Mouse (Mus musculus) hindbrain, embryonic 12.5 days (tissue): ENCODE measurements at regions not wholly inside any gene's neighbourhood (a gene's known extent, or its start where the extent isn't known, plus 50 kb on each side); places are given as distances from the start of the nearest gene placed in this dataset.

ENCODE experiments used
- ATAC-seq: fragments of 200-750 bp; cut with Nextera tagmentation; 2 replicates; pipeline ENCODE4 v1.8.0; 2017; ENCODE audit warnings: moderate TSS enrichment; ENCODE audit not compliant: low FRiP score
- H3K27ac ChIP-seq: fragments of 300-500 bp; sonication (generic); 2 replicates; pipeline ENCODE4 v1.5.1; 2016; ENCODE audit warnings: mild to moderate bottlenecking
- H3K27me3 ChIP-seq: fragments of 300-500 bp; sonication (generic); 2 replicates; pipeline ENCODE4 v1.6.1; 2016; ENCODE audit warnings: mild to moderate bottlenecking
- H3K36me3 ChIP-seq: fragments of 300-500 bp; sonication (generic); 2 replicates; pipeline ENCODE4 v1.6.1; 2016; ENCODE audit warnings: mild to moderate bottlenecking
- H3K4me1 ChIP-seq: fragments of 300-500 bp; sonication (generic); 2 replicates; pipeline ENCODE4 v1.6.1; 2016
- H3K4me2 ChIP-seq: fragments of 300-500 bp; sonication (generic); replicated peaks from 2 replicates; pipeline ENCODE4 v1.6.1; 2016; ENCODE audit warnings: mild to moderate bottlenecking
- H3K4me3 ChIP-seq: fragments of 300-500 bp; sonication (generic); 2 replicates; pipeline ENCODE4 v1.5.1; 2016; ENCODE audit warnings: mild to moderate bottlenecking
- H3K9ac ChIP-seq: fragments of 300-500 bp; sonication (generic); 2 replicates; pipeline ENCODE4 v1.6.1; 2016; ENCODE audit warnings: mild to moderate bottlenecking, moderate library complexity
- H3K9me3 ChIP-seq: fragments of 300-500 bp; sonication (generic); replicated peaks from 2 replicates; pipeline ENCODE4 v1.6.1; 2016; ENCODE audit warnings: mild to moderate bottlenecking
- WGBS: fragments of 180-500 bp; shearing (Covaris S2); methylation state at CpG from one replicate; pipeline ENCODE4 v1.1.7; 2016; 5-methylcytosine and 5-hydroxymethylcytosine counted together

DNA sequence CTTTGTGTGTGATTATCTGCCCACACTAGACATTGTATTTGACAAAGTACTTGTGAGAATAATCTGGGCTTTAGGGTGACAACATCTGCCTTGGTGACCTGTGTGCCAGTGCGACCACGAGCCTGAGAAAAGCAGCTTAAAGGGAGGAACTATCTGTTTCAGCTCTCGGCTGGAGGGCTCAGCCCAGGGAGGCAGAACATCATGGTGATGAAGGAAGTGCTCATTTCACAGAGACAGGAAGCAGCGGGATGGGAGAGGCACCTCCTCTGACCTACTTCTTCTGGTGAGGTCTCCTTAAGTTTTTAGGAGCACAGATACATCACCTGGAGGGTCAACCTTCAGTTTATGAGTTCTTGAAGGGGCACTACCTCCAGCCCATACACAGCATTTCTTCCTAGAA, 89.8 kb downstream of the Kif26a start:
- no peak overlapping the region for H3K9ac ChIP-seq
- H3K27me3 ChIP-seq, result peaks cover 19% of the 10 kb centered on the region
- no peak overlapping the region for H3K4me2 ChIP-seq
- no peaks in the 10 kb centered on the region for H3K36me3 ChIP-seq
- no peak for ATAC-seq
- no peak overlapping the region for H3K4me3 ChIP-seq
- H3K9me3 ChIP-seq, result no peaks in the 10 kb centered on the region
- no peak overlapping the region for H3K27ac ChIP-seq
- peaks cover 39% of the 10 kb centered on the region for H3K4me1 ChIP-seq
- WGBS, result 73% methylated on average over 4 of the region's 4 CpGs

DNA sequence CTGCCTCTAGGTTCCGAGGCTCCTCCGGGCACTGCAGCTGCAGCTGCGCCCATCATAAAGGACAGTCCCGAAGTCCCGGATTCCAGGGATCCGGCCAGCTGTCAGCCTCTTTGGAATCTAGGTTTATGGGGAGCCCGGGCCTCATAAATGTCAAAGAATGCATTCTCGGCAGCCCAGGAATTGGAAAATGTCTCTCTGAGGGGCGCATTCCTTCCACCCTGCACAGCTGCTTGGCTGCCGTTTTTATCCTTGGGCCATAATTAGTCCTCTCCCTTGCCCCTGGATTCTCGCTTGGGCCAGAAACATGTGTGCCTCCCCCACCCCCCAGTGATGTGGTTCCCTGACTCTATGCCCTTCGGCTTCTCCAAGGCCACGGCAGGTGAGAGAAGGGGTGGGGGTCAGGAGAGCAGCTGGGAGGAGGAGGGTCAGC, 91.1 kb downstream of the Kif26a start:
- H3K4me2 ChIP-seq, result no peak overlapping the region
- H3K4me1 ChIP-seq, result peaks cover 51% of the 10 kb centered on the region
- H3K9ac ChIP-seq, result no peak overlapping the region
- peaks cover 19% of the 10 kb centered on the region for H3K27me3 ChIP-seq
- no peak for ATAC-seq
- 48% methylated on average over 13 of the region's 13 CpGs for WGBS
- no peaks in the 10 kb centered on the region for H3K36me3 ChIP-seq
- no peaks in the 10 kb centered on the region for H3K9me3 ChIP-seq
- no peak overlapping the region for H3K4me3 ChIP-seq
- no peak overlapping the region for H3K27ac ChIP-seq

DNA sequence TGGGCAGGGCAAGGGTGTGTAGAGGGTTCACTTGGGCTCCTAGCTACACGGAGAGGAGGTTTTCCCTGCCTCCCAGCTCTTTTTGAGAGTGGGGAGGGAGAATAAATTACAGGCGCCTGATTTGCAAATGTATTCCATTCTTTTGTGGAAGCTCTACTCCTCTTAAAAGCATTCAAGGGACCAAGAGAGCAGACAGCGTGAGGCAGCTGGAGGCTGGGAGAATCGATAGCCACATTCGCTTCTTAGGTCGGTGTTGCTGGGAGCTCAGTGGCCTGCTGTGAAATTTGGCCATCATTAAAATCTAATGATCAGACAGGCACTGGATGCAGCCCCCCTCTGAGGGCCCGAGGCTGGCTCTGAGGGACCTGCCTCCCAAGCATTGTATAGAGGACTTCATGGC, 92.8 kb downstream of the Kif26a start:
- H3K27me3 ChIP-seq, result peaks cover 21% of the 10 kb centered on the region
- no peak overlapping the region; the same call in 1 of the 2 replicates for H3K9ac ChIP-seq
- H3K27ac ChIP-seq, result peak overlapping the region; percentile 24
- peaks cover 57% of the 10 kb centered on the region for H3K4me1 ChIP-seq
- no peaks in the 10 kb centered on the region for H3K9me3 ChIP-seq
- H3K4me3 ChIP-seq, result no peak overlapping the region
- 8% methylated on average over 7 of the region's 7 CpGs for WGBS
- no peaks in the 10 kb centered on the region for H3K36me3 ChIP-seq
- ATAC-seq, result peak; percentile 14
- no peak overlapping the region for H3K4me2 ChIP-seq

DNA sequence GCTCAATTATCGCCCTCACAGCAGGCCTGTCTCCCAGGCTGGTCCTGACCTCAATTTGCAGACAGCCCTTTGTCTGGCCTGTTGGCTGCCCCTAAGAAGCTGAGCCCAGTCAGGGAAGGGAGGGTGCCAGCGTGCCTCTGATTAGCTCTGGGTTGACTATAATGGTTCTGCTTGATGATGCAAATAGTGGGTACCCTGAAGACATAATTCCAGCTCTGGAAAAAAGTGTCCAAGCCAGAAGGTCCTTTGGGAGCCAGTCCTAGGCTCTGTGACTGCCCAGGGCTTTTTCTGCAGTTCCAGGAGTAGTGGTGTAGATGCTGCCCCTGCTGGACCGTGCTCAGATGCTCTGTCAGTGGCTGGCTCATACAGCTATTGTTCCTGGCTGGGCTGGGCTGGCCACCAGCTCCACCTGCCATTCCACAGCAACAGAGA, 95.7 kb downstream of the Kif26a start:
- H3K9ac ChIP-seq, result no peak overlapping the region

DNA sequence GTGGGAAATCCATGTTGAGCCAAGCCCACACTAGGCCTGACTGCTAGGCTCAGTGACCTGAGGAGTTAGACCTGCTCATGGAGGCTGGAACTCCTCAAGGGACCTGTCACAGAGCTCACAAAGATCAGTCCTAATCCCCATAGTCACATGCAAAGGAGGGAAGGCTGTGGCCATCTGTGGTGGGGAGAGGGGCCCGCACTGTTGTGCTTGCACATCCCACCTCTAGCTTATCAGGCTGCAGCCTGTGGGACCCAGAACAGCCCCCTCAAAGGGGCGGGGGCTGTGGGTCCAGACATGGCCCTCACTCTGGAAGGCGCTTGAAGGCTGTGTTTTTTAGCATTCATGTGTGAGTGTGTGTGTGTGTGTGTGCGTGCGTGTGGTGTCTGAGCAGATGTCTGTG, 97.2 kb downstream of the Kif26a start:
- peaks cover 45% of the 10 kb centered on the region for H3K4me1 ChIP-seq
- H3K27ac ChIP-seq, result no peak overlapping the region
- H3K27me3 ChIP-seq, result peaks cover 20% of the 10 kb centered on the region
- H3K36me3 ChIP-seq, result no peaks in the 10 kb centered on the region
- ATAC-seq, result no peak
- no peak overlapping the region for H3K9ac ChIP-seq
- WGBS, result 71% methylated on average over 5 of the region's 5 CpGs
- no peak overlapping the region for H3K4me2 ChIP-seq
- no peak overlapping the region for H3K4me3 ChIP-seq
- H3K9me3 ChIP-seq, result no peaks in the 10 kb centered on the region

More for the DNA sequence above, 95.7 kb downstream of the Kif26a start:
- peaks cover 57% of the 10 kb centered on the region for H3K4me1 ChIP-seq
- WGBS, result 8% methylated on average over 3 of the region's 3 CpGs
- H3K4me3 ChIP-seq, result no peak overlapping the region
- no peak overlapping the region for H3K4me2 ChIP-seq
- H3K36me3 ChIP-seq, result no peaks in the 10 kb centered on the region
- ATAC-seq, result peak; percentile 36
- H3K27me3 ChIP-seq, result peaks cover 18% of the 10 kb centered on the region
- H3K9me3 ChIP-seq, result no peaks in the 10 kb centered on the region
- peak overlapping the region; percentile 58 for H3K27ac ChIP-seq

DNA sequence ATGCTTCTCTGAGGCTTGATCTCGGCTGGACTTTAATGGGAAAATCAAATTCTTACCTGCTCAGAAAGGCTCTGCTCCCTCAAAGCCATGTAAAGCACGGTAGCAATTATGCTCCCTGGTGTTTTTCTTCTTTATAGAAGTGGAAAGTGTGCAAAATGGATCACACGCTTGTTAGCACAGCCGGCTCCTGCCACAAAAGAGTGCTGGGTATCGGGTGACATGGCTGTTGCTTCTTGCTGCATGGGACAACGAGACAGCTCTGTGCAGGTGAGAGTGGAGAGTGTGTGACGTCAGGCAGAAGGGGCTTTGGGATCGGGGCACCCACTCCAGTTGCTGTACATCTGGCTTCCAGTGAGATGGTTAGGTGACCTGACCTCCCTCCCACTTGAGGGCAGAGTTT, 104.9 kb downstream of the Kif26a start:
- Histone ChIP-seq H3K27me3 (peaks cover 44% of the 10 kb centered on the region), H3K4me2 (no peak overlapping the region), H3K9me3 (0 out of 2 replicates have a peak, but pooled peaks cover 9% of the 10 kb centered on the region), H3K4me1 (peaks cover 18% of the 10 kb centered on the region), H3K27ac (no peak overlapping the region), H3K4me3 (no peak overlapping the region), H3K36me3 (no peaks in the 10 kb centered on the region), H3K9ac (no peak overlapping the region)
- no peak for ATAC-seq
- WGBS, result 32% methylated on average over 8 of the region's 8 CpGs

DNA sequence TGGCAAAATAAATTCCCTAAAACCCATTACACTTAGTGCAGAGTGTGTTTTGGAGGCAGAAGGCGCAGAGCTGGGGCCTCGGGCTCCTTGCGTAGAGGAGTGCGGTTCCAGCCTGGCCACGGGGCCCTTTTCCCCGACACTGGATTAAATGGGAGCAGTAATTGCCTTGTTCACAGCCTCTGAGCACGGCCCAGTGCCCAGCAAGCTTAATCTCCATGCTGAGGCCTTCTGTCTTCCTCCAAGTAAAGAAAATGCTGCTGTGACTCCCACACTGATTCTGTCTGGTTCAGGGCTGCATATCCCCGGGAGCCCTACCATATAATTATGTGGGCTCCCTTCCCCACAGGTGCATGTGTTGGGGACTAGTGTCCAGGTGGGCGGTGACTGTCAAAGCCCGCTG, 107.5 kb downstream of the Kif26a start:
- H3K9ac ChIP-seq, result no peak overlapping the region
- H3K9me3 ChIP-seq, result 0 out of 2 replicates have a peak, but pooled peaks cover 9% of the 10 kb centered on the region
- peaks cover 41% of the 10 kb centered on the region for H3K27me3 ChIP-seq
- H3K36me3 ChIP-seq, result no peaks in the 10 kb centered on the region
- H3K4me3 ChIP-seq, result no peak overlapping the region
- ATAC-seq, result no peak
- no peak overlapping the region for H3K27ac ChIP-seq
- peaks cover 16% of the 10 kb centered on the region for H3K4me1 ChIP-seq
- 69% methylated on average over 10 of the region's 10 CpGs for WGBS
- no peak overlapping the region for H3K4me2 ChIP-seq

DNA sequence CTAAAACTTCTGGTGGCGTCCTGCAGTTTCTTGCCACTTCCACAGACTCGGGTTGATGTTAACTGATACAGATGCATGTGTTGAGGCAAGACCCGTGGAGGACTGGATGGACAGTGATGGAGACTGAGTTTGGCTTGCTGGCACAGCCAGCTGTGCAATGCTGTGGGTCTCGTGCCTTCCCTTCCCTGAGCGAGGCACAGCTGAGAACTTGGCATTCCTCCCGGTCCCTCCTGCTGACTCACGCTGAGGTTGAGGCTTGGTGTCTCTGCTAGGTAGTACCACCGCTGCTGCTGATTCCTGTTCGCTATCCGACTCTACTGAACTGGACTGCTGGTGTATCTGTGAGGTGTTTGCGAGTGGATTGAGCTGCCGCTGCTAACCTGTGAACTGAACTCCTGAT, 109.2 kb downstream of the Kif26a start:
- peaks cover 11% of the 10 kb centered on the region for H3K4me1 ChIP-seq
- H3K36me3 ChIP-seq, result no peaks in the 10 kb centered on the region
- H3K9me3 ChIP-seq, result 0 out of 2 replicates have a peak, but pooled peaks cover 9% of the 10 kb centered on the region
- WGBS, result 89% methylated on average over 12 of the region's 12 CpGs
- no peak for ATAC-seq
- H3K9ac ChIP-seq, result no peak overlapping the region
- H3K27me3 ChIP-seq, result peaks cover 31% of the 10 kb centered on the region
- H3K4me3 ChIP-seq, result no peak overlapping the region
- no peak overlapping the region for H3K4me2 ChIP-seq
- no peak overlapping the region for H3K27ac ChIP-seq

DNA sequence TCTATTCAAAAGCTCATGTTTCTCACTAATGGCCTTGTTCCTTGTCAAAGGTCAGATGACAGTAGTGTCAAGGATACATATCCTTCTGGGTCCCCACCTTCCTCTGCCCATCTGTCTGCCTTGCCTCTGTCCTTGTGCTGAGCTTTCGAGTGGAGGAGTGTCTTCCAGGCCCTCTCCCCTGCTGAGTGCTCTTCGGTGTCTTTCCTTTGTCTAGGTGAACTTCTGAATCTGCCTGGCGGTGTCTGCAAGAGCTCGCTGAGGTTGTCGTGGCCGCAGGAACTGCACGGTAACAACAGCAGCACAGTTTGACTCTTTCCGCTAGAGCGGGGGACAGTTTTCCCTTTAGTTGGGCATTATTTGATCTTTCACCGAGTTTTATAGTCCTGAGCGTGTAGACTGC, 111.7 kb downstream of the Kif26a start:
- H3K4me2 ChIP-seq, result no peak overlapping the region
- H3K27me3 ChIP-seq, result peaks cover 26% of the 10 kb centered on the region
- no peak overlapping the region for H3K9ac ChIP-seq
- H3K9me3 ChIP-seq, result 0 out of 2 replicates have a peak, but pooled peaks cover 9% of the 10 kb centered on the region
- no peak overlapping the region for H3K4me3 ChIP-seq
- no peak for ATAC-seq
- 29% methylated on average over 11 of the region's 11 CpGs for WGBS
- H3K36me3 ChIP-seq, result no peaks in the 10 kb centered on the region
- H3K4me1 ChIP-seq, result 0 out of 2 replicates have a peak, but pooled peaks cover 2% of the 10 kb centered on the region
- H3K27ac ChIP-seq, result no peak overlapping the region

DNA sequence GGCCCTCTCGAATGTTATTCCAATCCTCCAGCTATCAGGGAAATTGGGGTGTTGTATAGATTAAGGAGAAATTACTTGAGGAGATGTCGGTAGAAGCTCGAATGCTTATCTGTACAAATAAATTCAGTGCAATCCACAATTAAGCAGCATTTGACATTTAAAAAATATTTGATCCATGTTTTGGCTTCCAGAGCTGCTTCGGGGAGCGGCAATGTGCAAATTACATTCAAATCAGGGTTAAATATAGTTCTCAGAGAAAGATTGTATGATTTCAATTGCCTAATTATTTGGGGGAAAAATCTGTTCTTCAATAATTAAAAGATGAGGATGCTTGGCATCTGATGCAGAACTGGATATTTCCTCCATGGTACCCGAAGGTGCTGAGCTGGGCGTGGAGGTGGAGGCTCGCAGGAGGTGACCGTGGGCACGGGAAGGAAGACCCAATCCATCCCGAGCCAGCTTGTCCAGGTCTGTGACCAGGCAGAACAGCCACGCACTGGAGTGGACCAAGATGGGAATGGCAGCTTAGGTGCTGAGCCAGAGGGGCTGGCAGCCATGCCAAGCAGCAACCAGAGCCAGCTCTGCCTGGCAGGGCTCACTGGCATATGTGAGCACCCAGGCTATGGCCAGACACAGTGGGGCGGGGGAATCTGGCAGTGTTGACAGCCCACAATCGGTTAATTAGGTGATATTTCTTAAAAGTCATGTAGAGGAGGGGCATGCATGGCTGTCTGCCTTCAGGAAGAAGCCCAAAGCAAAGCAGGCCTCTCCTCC, 117.5 kb downstream of the Kif26a start:
- WGBS, result 86% methylated on average over 14 of the region's 14 CpGs
- H3K36me3 ChIP-seq, result no peaks in the 10 kb centered on the region
- H3K4me1 ChIP-seq, result no peaks in the 10 kb centered on the region
- H3K4me2 ChIP-seq, result no peak overlapping the region
- peaks cover 34% of the 10 kb centered on the region for H3K27me3 ChIP-seq
- H3K9me3 ChIP-seq, result no peaks in the 10 kb centered on the region
- H3K27ac ChIP-seq, result no peak overlapping the region
- no peak overlapping the region for H3K9ac ChIP-seq
- no peak overlapping the region for H3K4me3 ChIP-seq
- no peak for ATAC-seq

DNA sequence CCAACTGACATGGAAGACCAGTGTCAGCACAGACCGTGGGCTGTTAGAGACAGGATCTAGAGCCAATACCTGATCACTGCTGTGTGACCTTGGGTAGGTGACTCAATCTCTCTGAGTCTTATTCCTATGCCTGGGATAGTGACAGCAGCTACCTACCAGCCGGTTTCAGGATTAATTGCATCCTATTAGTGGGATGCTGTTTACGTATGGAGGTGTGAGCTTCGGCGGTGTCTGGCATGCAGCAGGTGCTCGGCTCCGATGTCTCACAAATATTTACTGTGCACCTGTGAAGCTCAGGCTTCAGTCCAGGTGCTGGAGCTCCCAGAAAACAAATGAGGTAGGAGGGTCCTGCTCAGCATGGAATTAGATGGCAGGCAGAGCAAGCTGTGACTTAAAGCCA, 118.2 kb downstream of the Kif26a start:
- peaks cover 34% of the 10 kb centered on the region for H3K27me3 ChIP-seq
- H3K9ac ChIP-seq, result no peak overlapping the region
- no peak overlapping the region for H3K27ac ChIP-seq
- no peaks in the 10 kb centered on the region for H3K9me3 ChIP-seq
- no peak overlapping the region for H3K4me3 ChIP-seq
- no peak overlapping the region for H3K4me2 ChIP-seq
- H3K36me3 ChIP-seq, result no peaks in the 10 kb centered on the region
- ATAC-seq, result no peak
- H3K4me1 ChIP-seq, result no peaks in the 10 kb centered on the region
- 87% methylated on average over 7 of the region's 7 CpGs for WGBS

DNA sequence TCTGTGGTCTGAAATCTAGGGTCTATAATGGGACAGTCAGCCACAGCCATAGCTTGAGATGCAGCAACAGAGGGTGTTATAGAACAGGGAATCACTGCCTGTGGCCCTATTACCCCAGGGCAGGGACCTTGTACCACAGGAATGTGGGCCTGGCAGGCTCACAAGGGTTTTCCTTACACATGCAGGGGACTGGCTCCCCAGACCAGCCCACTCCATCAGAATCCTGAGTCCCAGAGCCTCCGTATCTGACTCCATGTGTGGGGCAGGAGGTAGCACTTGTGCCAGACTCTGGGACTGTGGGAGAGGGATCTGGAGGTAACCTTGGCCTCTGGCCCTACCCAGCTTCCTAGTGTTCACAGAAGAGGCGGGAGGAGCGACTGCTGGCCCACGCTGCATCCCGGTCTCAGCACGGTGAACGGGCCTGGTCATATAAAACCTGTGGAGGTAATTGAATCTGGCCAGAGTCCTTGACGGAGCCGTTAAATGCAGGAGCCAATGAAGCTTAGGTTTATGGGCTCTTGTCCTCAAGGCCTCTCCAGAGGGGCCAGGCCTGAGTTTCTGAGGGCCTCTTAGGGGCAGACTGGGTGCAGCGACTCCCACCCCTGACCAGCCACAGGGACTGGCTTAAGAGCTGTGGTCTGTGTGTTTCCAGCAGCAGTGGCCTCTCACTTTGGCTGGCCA, 119.4 kb downstream of the Kif26a start:
- Histone ChIP-seq H3K4me2 (no peak overlapping the region), H3K4me3 (no peak overlapping the region), H3K4me1 (no peaks in the 10 kb centered on the region), H3K9me3 (no peaks in the 10 kb centered on the region), H3K27ac (no peak overlapping the region), H3K36me3 (no peaks in the 10 kb centered on the region), H3K9ac (no peak overlapping the region), H3K27me3 (peaks cover 27% of the 10 kb centered on the region)
- 71% methylated on average over 10 of the region's 10 CpGs for WGBS
- ATAC-seq, result no peak
